Comparison of ENCODE assay signal across 9 mouse cellular contexts in the genomic region with DNA sequence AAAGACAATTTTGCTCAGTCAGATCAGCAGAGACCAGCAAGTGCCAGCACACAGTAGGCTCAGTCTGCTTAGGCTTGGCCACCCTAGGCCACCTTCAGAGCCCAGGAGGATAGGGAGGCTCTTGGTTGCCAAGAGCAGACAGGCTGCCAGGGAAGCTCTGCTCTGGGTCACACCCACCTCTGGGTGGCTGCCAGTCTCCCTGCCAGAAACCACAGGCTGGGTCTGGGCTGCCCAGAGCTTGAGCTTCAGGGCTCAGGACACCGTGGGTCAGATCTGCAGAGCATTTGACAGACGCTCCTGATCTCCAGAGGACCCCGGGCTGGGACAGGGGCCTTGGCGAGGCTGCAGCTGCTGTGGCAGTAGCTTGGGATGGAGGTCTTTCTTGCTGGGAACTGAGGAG. TPM values are rescaled to one million over a fixed set of nuclear protein-coding genes. Genes with fewer than 3 reads are reported as not detected.
DNase-seq lines count a peak whose midpoint lies in the region.
"Had no signal": no experiment of that assay in that cellular context is flagged by ENCODE, and none has a peak within 500 bp of the region (broad histone marks: within the 10 kb centered on the region; RNA-seq: fewer than 3 reads in every experiment).

Ccn5 (plus strand) TSS at position 255 of the 400 bp plus-strand sequence.

- H3K27ac ChIP-seq in heart, embryonic 10.5 days, result no peak within 1 kb of the TSS
- H3K27ac ChIP-seq: limb, embryonic 13.5 days had no signal

- H3K36me3 ChIP-seq in heart, embryonic 10.5 days, result no peaks in the 10 kb centered on the region
- H3K36me3 ChIP-seq: limb, embryonic 13.5 days had no signal

- DNase-seq in heart, adult 18-20 months, result peak; percentile 86 to 90
- no peak for DNase-seq in heart, embryonic 10.5 days (ENCODE audit: low spot score)
- DNase-seq in adrenal gland, postnatal 4 days (ENCODE audit: low spot score in 2 of 2), result peak; percentile 30 to 44
- DNase-seq in gastrocnemius, postnatal 36 days, result peak; percentile 85 to 88
- DNase-seq in lung, postnatal 36 days, result peak; percentile 82
- DNase-seq in thymus, postnatal 25 days, result no peak
- DNase-seq in embryo, embryonic 10 days (ENCODE audit: low spot score), result no peak
- DNase-seq in layer of hippocampus, adult 9-10 months (ENCODE audit: low spot score), result no peak

- H3K9me3 ChIP-seq in heart, embryonic 10.5 days, result no peaks in the 10 kb centered on the region
- H3K9me3 ChIP-seq: limb, embryonic 13.5 days had no signal

- H3K4me3 ChIP-seq in heart, embryonic 10.5 days, result no peak within 1 kb of the TSS
- H3K4me3 ChIP-seq: limb, embryonic 13.5 days had no signal

- peaks cover 9% of the 10 kb centered on the region; the same call in 1 of the 2 replicates for H3K4me1 ChIP-seq in heart, embryonic 10.5 days

- intact Hi-C loops in gastrocnemius, postnatal 36 days (cut with DNase I), result loop anchor here (10.0 kb wide), 1 partner anchor 286 kb away; no protein-coding TSS in a partner anchor

- H3K27me3 ChIP-seq in heart, embryonic 10.5 days (ENCODE audit: insufficient read depth, poor library complexity, severe bottlenecking), result peaks cover 12% of the 10 kb centered on the region; the same call in 1 of the 2 replicates
- H3K27me3 ChIP-seq: limb, embryonic 13.5 days had no signal

- 67% methylated on average over 4 of the region's 4 CpGs for WGBS in heart, embryonic 10.5 days

RNA-seq across cellular contexts. Expression of gene Ccn5, which starts in this region (rescaled TPM):
- 1 to 10 TPM in 1 of 2 experiments, under 1 TPM in 1; 0.80 to 1.6 TPM for total RNA-seq in heart, adult 18-20 months (2021)
- 0.28 TPM in 1 of 2 replicates, not detected in the other for polyA plus RNA-seq in heart, embryonic 10.5 days (2016; fragmentation: Nextera tagmentation; extraction: Ambion mirVana)
- not detected for total RNA-seq in adrenal gland, postnatal 4 days (2021)
- total RNA-seq in gastrocnemius, postnatal 36 days (2021), result under 1 TPM; 0.74 to 0.91 TPM

Comparison
In these comparisons a context has a peak if more than half of its experiments do, and no peak if none do; other contexts are left out.
1. DNase-seq: peak in heart, adult 18-20 months (2 of 2) and lung, postnatal 36 days (single experiment); none in heart, embryonic 10.5 days (single experiment), thymus, postnatal 25 days (single experiment), embryo, embryonic 10 days (single experiment) and layer of hippocampus, adult 9-10 months (single experiment).
2. Peak in DNase-seq in adrenal gland, postnatal 4 days; RNA of the gene not detected or under 1 TPM.
3. Peak in DNase-seq in gastrocnemius, postnatal 36 days; RNA of the gene not detected or under 1 TPM.